Mouse (Mus musculus): ENCODE results near the gene Apbb1.

Apbb1 gene

DNA sequence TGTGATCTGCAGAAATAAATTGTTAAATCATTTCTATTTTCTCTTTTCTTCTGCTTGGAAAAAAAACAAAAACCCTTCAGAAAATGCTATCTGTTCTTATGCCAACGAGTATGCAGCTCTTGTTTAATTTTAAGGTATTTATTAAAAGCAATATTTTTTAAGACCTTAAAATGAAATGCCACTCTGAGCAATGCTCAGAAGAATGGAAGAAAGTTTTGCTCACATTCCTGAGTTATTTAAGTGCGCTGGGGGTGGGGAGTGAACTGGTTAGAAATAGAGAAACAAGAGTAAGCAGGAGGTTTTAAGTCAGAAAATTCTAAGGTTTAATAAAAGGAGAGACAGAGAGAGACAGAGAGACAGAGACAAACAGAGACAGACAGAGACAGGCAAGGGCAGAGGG is 61.7 kb downstream of the Apbb1 start:
- DNase-seq (ENCODE audit: low spot score in 2 of 2): no peak

DNA sequence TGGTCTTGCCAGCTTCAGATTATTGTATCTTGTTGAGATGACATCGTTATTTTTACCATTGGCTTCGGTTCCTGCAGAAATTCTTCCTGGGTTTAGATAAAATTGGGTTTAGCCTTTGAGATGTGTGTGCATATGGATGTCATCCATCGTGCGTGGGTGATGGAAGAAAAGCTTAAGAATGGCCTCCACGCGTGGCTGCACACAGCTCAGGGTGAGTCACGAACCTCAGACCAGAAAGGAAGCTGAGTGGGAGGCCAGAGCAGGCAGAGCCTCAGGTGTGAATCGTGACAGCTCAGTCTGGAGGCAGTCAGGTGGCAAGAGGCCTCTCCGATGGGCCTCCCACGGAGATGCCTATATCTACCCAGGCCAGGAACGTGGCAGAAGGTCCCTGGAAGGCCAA is 62.1 kb downstream of the Apbb1 start:
- DNase-seq (ENCODE audit: low spot score in 2 of 2): peak; percentile 48 to 64

DNA sequence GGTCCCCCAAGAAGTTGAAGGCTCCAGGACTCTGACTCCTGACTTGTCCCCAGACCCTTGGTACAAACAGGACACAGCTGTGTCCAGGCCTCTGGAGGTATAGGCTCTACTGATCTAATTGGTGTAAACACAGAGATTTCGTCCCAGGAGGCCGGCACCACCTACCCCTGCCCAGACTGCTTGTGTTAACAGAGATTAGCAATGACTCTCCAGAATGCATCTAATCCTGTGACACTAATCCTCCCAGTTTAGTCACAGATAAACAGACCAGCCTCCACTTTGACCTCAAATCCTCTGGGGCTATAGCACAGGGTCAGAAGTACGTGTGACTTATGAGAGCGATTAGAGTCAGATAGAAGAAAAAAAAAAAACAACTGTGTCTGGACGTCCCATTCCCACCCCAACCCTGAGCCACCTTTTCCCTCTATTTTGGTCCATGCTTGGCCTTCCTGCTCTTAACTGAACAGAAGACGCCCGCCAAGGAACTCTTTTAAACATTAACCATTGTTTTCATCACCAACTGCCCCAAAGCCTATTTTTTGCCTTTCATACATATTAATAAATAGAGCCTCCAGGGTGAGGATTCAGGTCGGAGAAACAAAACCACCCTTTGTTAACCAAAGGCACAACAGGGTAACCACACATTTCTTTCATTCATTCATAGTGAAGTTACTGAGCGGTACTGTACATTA is 64.6 kb downstream of the Apbb1 start:
- no peak for DNase-seq (ENCODE audit: low spot score in 2 of 2)

DNA sequence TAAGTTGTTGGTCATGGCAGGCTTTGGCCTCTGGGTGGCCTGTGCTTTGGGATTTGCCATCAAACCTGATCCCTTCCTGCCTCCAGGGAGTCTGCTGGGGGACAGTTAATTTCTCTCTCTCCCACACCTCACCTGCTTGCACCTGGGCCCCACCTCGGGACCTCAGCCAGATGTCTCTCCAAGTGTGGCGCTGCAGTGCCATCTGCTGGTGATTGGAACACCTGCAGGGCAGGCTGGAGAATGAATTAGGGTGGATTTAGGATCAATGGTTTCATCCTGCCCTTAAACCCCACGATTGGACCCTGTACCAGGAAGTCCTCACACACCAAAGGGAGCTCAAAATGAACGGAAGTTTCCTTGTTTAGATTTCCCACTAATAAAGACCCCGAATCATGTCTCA is 66.3 kb downstream of the Apbb1 start:
- DNase-seq (ENCODE audit: low spot score in 2 of 2): peak; percentile 57 to 65

DNA sequence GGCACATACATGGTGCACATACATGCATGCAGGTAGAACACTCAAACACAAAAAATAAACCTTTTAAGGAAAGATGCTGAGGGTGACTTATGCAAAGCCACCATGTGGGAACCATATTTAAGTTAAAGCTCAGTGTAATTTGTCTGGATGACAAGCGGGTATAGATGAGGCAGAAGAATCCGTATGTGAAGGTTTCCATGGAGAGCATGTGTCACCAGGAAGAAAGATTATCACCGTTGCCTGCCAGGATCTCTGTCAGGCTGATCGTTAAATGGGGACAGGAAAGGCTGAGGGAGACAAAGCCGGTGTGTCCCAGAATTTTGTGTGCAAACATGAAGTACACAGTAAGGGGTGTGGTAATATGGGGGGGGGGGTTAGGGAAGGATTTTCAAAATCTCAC is 66.9 kb downstream of the Apbb1 start:
- no peak for DNase-seq (ENCODE audit: low spot score in 2 of 2)

DNA sequence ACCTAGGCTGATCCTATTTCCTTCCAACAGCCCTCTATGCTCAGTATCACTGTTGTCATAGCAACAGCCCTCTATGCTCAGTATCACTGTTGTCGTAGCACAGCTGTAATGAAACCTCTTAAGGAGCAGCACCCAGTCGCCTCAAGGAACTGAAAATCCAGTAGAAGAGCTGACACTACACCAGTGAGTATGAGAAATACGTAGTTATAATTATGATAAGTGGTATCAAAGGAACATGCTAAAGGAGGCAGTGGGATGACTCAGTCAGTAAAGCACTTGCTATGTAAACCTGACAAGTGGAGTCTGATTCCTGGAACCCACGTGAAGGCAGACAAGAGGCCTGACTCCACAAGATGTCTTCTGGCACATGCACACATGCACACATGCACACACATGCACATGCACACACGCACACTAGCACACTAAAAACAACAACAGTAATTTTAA is 67.6 kb downstream of the Apbb1 start:
- DNase-seq (ENCODE audit: low spot score in 2 of 2): no peak

DNA sequence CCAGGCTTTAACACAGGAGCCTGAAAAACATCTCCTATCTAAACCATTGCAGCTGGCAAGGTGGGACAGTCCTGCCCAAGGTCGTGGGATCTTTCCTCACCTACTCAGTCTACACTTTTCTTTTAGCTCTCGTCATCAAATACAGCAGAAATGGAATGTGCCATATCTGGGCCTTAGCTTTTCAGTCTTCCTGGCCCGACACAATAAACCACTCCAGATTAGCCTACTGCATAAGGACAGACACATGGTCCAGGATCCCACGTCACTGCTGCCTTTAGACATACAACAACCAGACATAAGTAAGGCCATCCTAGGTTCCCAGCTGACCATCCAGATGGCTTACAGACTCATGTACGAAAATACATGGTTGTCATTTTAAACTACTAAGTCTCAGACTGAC is 71.3 kb downstream of the Apbb1 start:
- no peak for DNase-seq (ENCODE audit: low spot score in 2 of 2)
